Mouse (Mus musculus): ENCODE data around the gene Eps8l2. TPM values are rescaled to one million over a fixed set of nuclear protein-coding genes. Genes with fewer than 3 reads are reported as not detected.

Eps8l2 gene
- 1 to 10 TPM; 1.8 to 3.3 TPM for total RNA-seq (2021)
- long read RNA-seq, experiment 1 = 0 reads
- long read RNA-seq, experiment 2, partial matches to known transcripts = 1 of 2 reads
- long read RNA-seq, experiment 2, other reads (novel, unspliced or antisense) = 1 of 2 reads

- intact Hi-C loops (cut with DNase I; ENCODE audit: low total_unique reads) = no loop called here
- peak; percentile 29 for DNase-seq
Measured at GRCm38 (mm10) chr7:141338576-141339131, at the start of gene Eps8l2. Gene Eps8l2, plus strand, starts transcription at chr7:141338880.

GRCm38 (mm10) chr7:141291921-141292582 lies 46.6 kb upstream of the Eps8l2 start, which contains the start of gene Drd4:
Gene Drd4, plus strand, starts transcription at chr7:141292006.
- intact Hi-C loops (cut with DNase I; ENCODE audit: low total_unique reads) = no loop called here

GRCm38 (mm10) chr7:141292583-141293388 lies 45.9 kb upstream of the Eps8l2 start:
- DNase-seq = no peak
- intact Hi-C loops (cut with DNase I; ENCODE audit: low total_unique reads) = no loop called here

More at GRCm38 (mm10) chr7:141291921-141292582, 46.6 kb upstream of the Eps8l2 start, which contains the start of gene Drd4:
- no peak for DNase-seq

GRCm38 (mm10) chr7:141293852-141294471 lies 44.7 kb upstream of the Eps8l2 start:
- intact Hi-C loops (cut with DNase I; ENCODE audit: low total_unique reads) = no loop called here
- DNase-seq = peak; percentile 55

GRCm38 (mm10) chr7:141294479-141294878 lies 44.2 kb upstream of the Eps8l2 start:
- DNase-seq = no peak
- intact Hi-C loops (cut with DNase I; ENCODE audit: low total_unique reads) = no loop called here

GRCm38 (mm10) chr7:141297926-141298650 lies 40.6 kb upstream of the Eps8l2 start:
- intact Hi-C loops (cut with DNase I; ENCODE audit: low total_unique reads) = no loop called here
- DNase-seq = no peak

GRCm38 (mm10) chr7:141299175-141299574 lies 39.5 kb upstream of the Eps8l2 start:
- no peak for DNase-seq
- intact Hi-C loops (cut with DNase I; ENCODE audit: low total_unique reads) = no loop called here

- intact Hi-C loops (cut with DNase I; ENCODE audit: low total_unique reads) = no loop called here
- DNase-seq = no peak
Measured at GRCm38 (mm10) chr7:141301386-141301785, 37.3 kb upstream of the Eps8l2 start.

- DNase-seq = no peak
- intact Hi-C loops (cut with DNase I; ENCODE audit: low total_unique reads) = no loop called here
Measured at GRCm38 (mm10) chr7:141302702-141303268, 35.9 kb upstream of the Eps8l2 start.

GRCm38 (mm10) chr7:141304537-141304936 lies 34.1 kb upstream of the Eps8l2 start:
- DNase-seq = no peak
- intact Hi-C loops (cut with DNase I; ENCODE audit: low total_unique reads) = no loop called here

GRCm38 (mm10) chr7:141314416-141314815 lies 24.3 kb upstream of the Eps8l2 start:
- no peak for DNase-seq
- intact Hi-C loops (cut with DNase I; ENCODE audit: low total_unique reads) = no loop called here

GRCm38 (mm10) chr7:141315076-141315475 lies 23.6 kb upstream of the Eps8l2 start:
- no peak for DNase-seq

GRCm38 (mm10) chr7:141315974-141316373 lies 22.7 kb upstream of the Eps8l2 start:
- intact Hi-C loops (cut with DNase I; ENCODE audit: low total_unique reads) = no loop called here
- no peak for DNase-seq

More at GRCm38 (mm10) chr7:141315076-141315475, 23.6 kb upstream of the Eps8l2 start:
- intact Hi-C loops (cut with DNase I; ENCODE audit: low total_unique reads) = no loop called here

GRCm38 (mm10) chr7:141317619-141318132 lies 21.0 kb upstream of the Eps8l2 start:
- no peak for DNase-seq
- intact Hi-C loops (cut with DNase I; ENCODE audit: low total_unique reads) = no loop called here

GRCm38 (mm10) chr7:141319446-141319845 lies 19.2 kb upstream of the Eps8l2 start:
- no peak for DNase-seq
- intact Hi-C loops (cut with DNase I; ENCODE audit: low total_unique reads) = no loop called here

- intact Hi-C loops (cut with DNase I; ENCODE audit: low total_unique reads) = no loop called here
- no peak for DNase-seq
Measured at GRCm38 (mm10) chr7:141324686-141325085, 14.0 kb upstream of the Eps8l2 start.

- DNase-seq = no peak
- intact Hi-C loops (cut with DNase I; ENCODE audit: low total_unique reads) = no loop called here
Measured at GRCm38 (mm10) chr7:141326546-141327446, 11.9 kb upstream of the Eps8l2 start.

All from gastrocnemius, postnatal 14 days (tissue).